Mouse (Mus musculus): Measurements from ENCODE around the gene Ccdc120.

Gene Ccdc120

GRCm38 (mm10) chrX:7692862-7693261 lies 57.8 kb downstream of the Ccdc120 start:
- DNase-seq (ENCODE audit: low spot score), result peak; percentile 28

GRCm38 (mm10) chrX:7690486-7690885 lies 60.2 kb downstream of the Ccdc120 start:
- DNase-seq (ENCODE audit: low spot score), result no peak

DNA sequence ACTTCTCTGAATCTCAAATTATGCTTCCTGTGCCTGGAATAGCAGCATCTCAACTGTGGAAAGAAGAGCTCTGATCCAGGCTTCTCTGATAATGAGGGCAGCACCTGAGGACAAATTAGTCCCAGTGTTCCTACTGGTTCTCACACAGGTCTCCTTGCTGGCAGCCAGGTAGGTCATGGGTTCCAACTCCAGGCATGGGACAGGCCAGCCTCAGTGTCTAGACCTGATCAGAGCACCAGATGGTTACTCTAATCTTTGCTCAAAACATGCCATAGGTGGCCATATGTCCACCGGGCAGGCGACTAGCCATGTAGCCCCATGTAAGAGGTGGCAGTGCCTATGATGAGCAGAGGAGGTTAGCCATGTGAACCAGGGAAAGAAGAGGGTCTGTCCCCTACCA lies 62.4 kb downstream of the Ccdc120 start:
- no peak for DNase-seq (ENCODE audit: low spot score)

All from layer of hippocampus, adult 11-12 months (tissue).